Mouse (Mus musculus) kidney, embryonic 14.5 days (tissue): ENCODE measurements around the gene Hoxd3. TPM values are rescaled to one million over a fixed set of nuclear protein-coding genes. Genes with fewer than 3 reads are reported as not detected.

ENCODE experiments used
- ATAC-seq: fragments of 200-750 bp; cut with Nextera tagmentation; 2 replicates; pipeline ENCODE4 v1.8.0; 2017; ENCODE audit warnings: moderate number of reproducible peaks, mild to moderate bottlenecking, moderate TSS enrichment, moderate library complexity; ENCODE audit not compliant: low FRiP score, low TSS enrichment
- H3K27ac ChIP-seq: fragments of 300-500 bp; sonication (generic); 2 replicates; pipeline ENCODE4 v1.5.1; 2014; ENCODE audit warnings: low read depth, mild to moderate bottlenecking, low read length, moderate library complexity, mixed read lengths
- H3K27me3 ChIP-seq: fragments of 300-500 bp; sonication (generic); 2 replicates; pipeline ENCODE4 v1.6.1; 2014; ENCODE audit warnings: mild to moderate bottlenecking, low read length; ENCODE audit not compliant: control insufficient read depth, insufficient read depth
- H3K36me3 ChIP-seq: fragments of 300-500 bp; sonication (generic); 2 replicates; pipeline ENCODE4 v1.6.1; 2014; ENCODE audit warnings: low read length, mixed read lengths; ENCODE audit not compliant: control insufficient read depth, insufficient read depth
- H3K4me1 ChIP-seq: fragments of 300-500 bp; sonication (generic); 2 replicates; pipeline ENCODE4 v1.6.1; 2014; ENCODE audit warnings: low read length, mixed read lengths; ENCODE audit not compliant: control insufficient read depth, insufficient read depth
- H3K4me2 ChIP-seq: fragments of 300-500 bp; sonication (generic); replicated peaks from 2 replicates; pipeline ENCODE4 v1.6.1; 2014; ENCODE audit warnings: low read depth, mild to moderate bottlenecking, low read length
- H3K4me3 ChIP-seq: fragments of 300-500 bp; sonication (generic); 2 replicates; pipeline ENCODE4 v1.5.1; 2014; ENCODE audit warnings: mild to moderate bottlenecking, low read length
- H3K9ac ChIP-seq: fragments of 300-500 bp; sonication (generic); 2 replicates; pipeline ENCODE4 v1.6.1; 2014; ENCODE audit warnings: low read depth, mild to moderate bottlenecking, low read length, moderate library complexity
- H3K9me3 ChIP-seq: fragments of 300-500 bp; sonication (generic); 2 replicates; pipeline ENCODE4 v1.6.1; 2016; ENCODE audit warnings: low read length; ENCODE audit not compliant: control insufficient read depth
- WGBS: fragments of 180-500 bp; shearing (Covaris S2); extraction: QIAGEN DNeasy Blood & Tissue Kit; methylation state at CpG from one replicate; pipeline ENCODE4 v1.1.7; 2014; 5-methylcytosine and 5-hydroxymethylcytosine counted together
- polyA plus RNA-seq: library from polyadenylated mRNA; unstranded; fragments of >200 nt; fragmentation: Nextera tagmentation; extraction: Ambion mirVana; gene quantifications from 2 replicates; pipeline ENCODE4 v1.2.1, GENCODE M21; 2014

Gene Hoxd3
- polyA plus RNA-seq, 1 experiment from 2014 or later, result 12.6 TPM

GRCm38 (mm10) chr2:74714156-74714789 is 2.5 kb downstream of the Hoxd3 start:
- peak overlapping the region; percentile 89 for H3K27ac ChIP-seq
- H3K4me3 ChIP-seq, result peak overlapping the region; percentile 66
- H3K36me3 ChIP-seq, result no peaks in the 10 kb centered on the region
- H3K4me2 ChIP-seq, result peak overlapping the region; percentile 69
- no peak for ATAC-seq
- WGBS, result 2% methylated on average over 18 of the region's 18 CpGs
- H3K27me3 ChIP-seq, result no peaks in the 10 kb centered on the region
- peaks cover 36% of the 10 kb centered on the region for H3K4me1 ChIP-seq
- H3K9me3 ChIP-seq, result no peaks in the 10 kb centered on the region
- peak overlapping the region; percentile 93 for H3K9ac ChIP-seq

GRCm38 (mm10) chr2:74714881-74715280 is 3.2 kb downstream of the Hoxd3 start:
- peak; percentile 74 for ATAC-seq

GRCm38 (mm10) chr2:74715504-74716241 is 3.9 kb downstream of the Hoxd3 start:
- Histone ChIP-seq H3K4me1 (peaks cover 39% of the 10 kb centered on the region), H3K9me3 (no peaks in the 10 kb centered on the region), H3K36me3 (no peaks in the 10 kb centered on the region), H3K27ac (peak overlapping the region; percentile 89; the same call in 1 of the 2 replicates), H3K4me2 (peak overlapping the region; percentile 69), H3K9ac (peak overlapping the region; percentile 93; the same call in 1 of the 2 replicates), H3K27me3 (no peaks in the 10 kb centered on the region), H3K4me3 (peak overlapping the region; percentile 66)
- ATAC-seq, result peak; percentile 63
- 2% methylated on average over 26 of the region's 26 CpGs for WGBS

More at GRCm38 (mm10) chr2:74714881-74715280, 3.2 kb downstream of the Hoxd3 start:
- Histone ChIP-seq H3K36me3 (no peaks in the 10 kb centered on the region), H3K9ac (peak overlapping the region; percentile 93), H3K27me3 (no peaks in the 10 kb centered on the region), H3K4me3 (peak overlapping the region; percentile 66), H3K9me3 (no peaks in the 10 kb centered on the region), H3K4me2 (peak overlapping the region; percentile 69), H3K27ac (peak overlapping the region; percentile 89), H3K4me1 (peaks cover 36% of the 10 kb centered on the region)
- WGBS, result 2% methylated on average over 14 of the region's 14 CpGs

- H3K36me3 ChIP-seq, result no peaks in the 10 kb centered on the region; the same call in 1 of the 2 replicates
- no peak overlapping the region for H3K9ac ChIP-seq
- no peaks in the 10 kb centered on the region for H3K9me3 ChIP-seq
- H3K4me2 ChIP-seq, result no peak overlapping the region
- H3K27ac ChIP-seq, result no peak overlapping the region
- ATAC-seq, result no peak
- H3K4me3 ChIP-seq, result no peak overlapping the region
- no peaks in the 10 kb centered on the region for H3K27me3 ChIP-seq
- 17% methylated on average over 2 of the region's 2 CpGs for WGBS
- H3K4me1 ChIP-seq, result peaks cover 74% of the 10 kb centered on the region
These were observed 8.7 kb downstream of the Hoxd3 start for GRCm38 (mm10) chr2:74720384-74720783.

- Histone ChIP-seq H3K4me1 (peaks cover 77% of the 10 kb centered on the region), H3K9me3 (no peaks in the 10 kb centered on the region), H3K4me2 (peak overlapping the region; percentile 68), H3K36me3 (peaks cover 4% of the 10 kb centered on the region; the same call in 1 of the 2 replicates), H3K4me3 (peak overlapping the region; percentile 27; the same call in 1 of the 2 replicates), H3K27me3 (no peaks in the 10 kb centered on the region), H3K27ac (peak overlapping the region; percentile 73), H3K9ac (peak overlapping the region; percentile 42)
- WGBS, result 18% methylated on average over 5 of the region's 5 CpGs
- ATAC-seq, result no peak
These were observed 9.3 kb downstream of the Hoxd3 start for GRCm38 (mm10) chr2:74720955-74721491.

- peak overlapping the region; percentile 68 for H3K4me2 ChIP-seq
- peak overlapping the region; percentile 50; the same call in 1 of the 2 replicates for H3K9ac ChIP-seq
- H3K27ac ChIP-seq, result peak overlapping the region; percentile 73
- peaks cover 6% of the 10 kb centered on the region; the same call in 1 of the 2 replicates for H3K36me3 ChIP-seq
- no peaks in the 10 kb centered on the region for H3K9me3 ChIP-seq
- peak overlapping the region; percentile 27; the same call in 1 of the 2 replicates for H3K4me3 ChIP-seq
- peak; percentile 40 for ATAC-seq
- 4% methylated on average over 6 of the region's 6 CpGs for WGBS
- H3K4me1 ChIP-seq, result peaks cover 77% of the 10 kb centered on the region
- H3K27me3 ChIP-seq, result no peaks in the 10 kb centered on the region
These were observed 10.2 kb downstream of the Hoxd3 start for GRCm38 (mm10) chr2:74721882-74722281.

GRCm38 (mm10) chr2:74722949-74723348 is 11.2 kb downstream of the Hoxd3 start:
- Histone ChIP-seq H3K4me3 (peak overlapping the region; percentile 27), H3K4me2 (peak overlapping the region; percentile 68), H3K36me3 (peaks cover 9% of the 10 kb centered on the region; the same call in 1 of the 2 replicates), H3K4me1 (peaks cover 83% of the 10 kb centered on the region), H3K9ac (peak overlapping the region; percentile 50; the same call in 1 of the 2 replicates), H3K27ac (peak overlapping the region; percentile 77), H3K9me3 (no peaks in the 10 kb centered on the region), H3K27me3 (no peaks in the 10 kb centered on the region)
- WGBS, result 29% methylated on average over 8 of the region's 8 CpGs
- ATAC-seq, result no peak

- Histone ChIP-seq H3K27me3 (no peaks in the 10 kb centered on the region), H3K27ac (peak overlapping the region; percentile 80), H3K9ac (peak overlapping the region; percentile 50), H3K4me3 (peak overlapping the region; percentile 27), H3K4me2 (peak overlapping the region; percentile 68), H3K9me3 (no peaks in the 10 kb centered on the region), H3K4me1 (peaks cover 88% of the 10 kb centered on the region), H3K36me3 (peaks cover 19% of the 10 kb centered on the region)
- ATAC-seq, result no peak
- 36% methylated on average over 7 of the region's 7 CpGs for WGBS
These were observed 12.7 kb downstream of the Hoxd3 start for GRCm38 (mm10) chr2:74724244-74725015.
